Mouse (Mus musculus): ENCODE measurements around the gene Lingo2. TPM values are rescaled to one million over a fixed set of nuclear protein-coding genes. Genes with fewer than 3 reads are reported as not detected.
"Not testable (repeated sequence)": the region's sequence is repeated elsewhere in the genome, so short reads cannot be mapped to it uniquely, and the experiment has no call there.

The Lingo2 gene
- polyA plus RNA-seq, 1 experiment from 2014 or later, result 80.0 TPM

GRCm38 (mm10) chr4:35694360-35695136, 1257.0 kb downstream of the Lingo2 start:
- no peak overlapping the region for H3K4me3 ChIP-seq (replicated peaks; ENCODE audit: low read length)
- no peaks in the 10 kb centered on the region for H3K9me3 ChIP-seq (ENCODE audit: control insufficient read depth, low read length)
- no peaks in the 10 kb centered on the region for H3K4me1 ChIP-seq (replicated peaks; ENCODE audit: control insufficient read depth, insufficient read depth, low read length)
- no peak overlapping the region for H3K4me2 ChIP-seq (replicated peaks)
- no peaks in the 10 kb centered on the region for H3K36me3 ChIP-seq (replicated peaks; ENCODE audit: control insufficient read depth, insufficient read depth)
- WGBS, result 91% methylated on average over 4 of the region's 4 CpGs
- H3K27me3 ChIP-seq (ENCODE audit: control insufficient read depth, insufficient read depth, low read length), result no peaks in the 10 kb centered on the region
- no peak for DNase-seq (ENCODE audit: low spot score)
- H3K27ac ChIP-seq, result no peak overlapping the region
- no peak for ATAC-seq (ENCODE audit: low FRiP score)
- H3K9ac ChIP-seq, result no peak overlapping the region

GRCm38 (mm10) chr4:35690521-35690920, 1261.0 kb downstream of the Lingo2 start:
- ATAC-seq (ENCODE audit: low FRiP score), result no peak
- Histone ChIP-seq H3K27ac (no peak overlapping the region), H3K4me2 (replicated peaks) (no peak overlapping the region), H3K9me3 (ENCODE audit: control insufficient read depth, low read length) (no peaks in the 10 kb centered on the region), H3K27me3 (ENCODE audit: control insufficient read depth, insufficient read depth, low read length) (no peaks in the 10 kb centered on the region), H3K36me3 (replicated peaks; ENCODE audit: control insufficient read depth, insufficient read depth) (no peaks in the 10 kb centered on the region), H3K4me1 (replicated peaks; ENCODE audit: control insufficient read depth, insufficient read depth, low read length) (no peaks in the 10 kb centered on the region), H3K9ac (no peak overlapping the region), H3K4me3 (replicated peaks; ENCODE audit: low read length) (no peak overlapping the region)
- no peak for DNase-seq (ENCODE audit: low spot score)
- 70% methylated on average over 5 of the region's 5 CpGs for WGBS

- WGBS, result 64% methylated on average over 5 of the region's 5 CpGs
- H3K27ac ChIP-seq; H3K4me3 ChIP-seq (replicated peaks; ENCODE audit: low read length); DNase-seq (ENCODE audit: low spot score); H3K9ac ChIP-seq; H3K4me2 ChIP-seq (replicated peaks); H3K36me3 ChIP-seq (replicated peaks; ENCODE audit: control insufficient read depth, insufficient read depth); H3K27me3 ChIP-seq (ENCODE audit: control insufficient read depth, insufficient read depth, low read length); H3K4me1 ChIP-seq (replicated peaks; ENCODE audit: control insufficient read depth, insufficient read depth, low read length); H3K9me3 ChIP-seq (ENCODE audit: control insufficient read depth, low read length): not testable (repeated sequence)
- peak; percentile 83 for ATAC-seq (ENCODE audit: low FRiP score)
Measured at GRCm38 (mm10) chr4:35688498-35689240, 1262.9 kb downstream of the Lingo2 start.

MicroRNAs within 50 kb of the gene (microRNA counts, 519-probe panel; counts per million panel counts)
- not detected for microRNA mmu-miR-873
- microRNA mmu-miR-876-3p, result not detected
- not detected for microRNA mmu-miR-876-5p

Small RNAs within 50 kb of the gene (microRNA-seq; reads per million reads assigned to microRNA genes)
- gene Mir873a, result not detected
- gene Mir873b, result not detected
- gene Mir876, result not detected
